Mouse (Mus musculus): Measurements from ENCODE around the gene Kcnk5.

- TF ChIP-seq NANOG (IDR thresholded peaks at IDR 0.05; ENCODE audit: borderline replicate concordance, low read length) (no peak), CTCF (conservative IDR thresholded peaks at IDR 0.05; ENCODE audit: low read length) (no peak)
Observed at GRCm38 (mm10) chr14:20158727-20159681, 22.6 kb downstream of the Kcnk5 start.

Data from E14TG2a.4 (cell line).